Mouse (Mus musculus) neutrophil, adult 5-6 weeks (primary cell): Measurements from ENCODE around the gene Sh3pxd2b. TPM values are rescaled to one million over a fixed set of nuclear protein-coding genes. Genes with fewer than 3 reads are reported as not detected.

ENCODE experiments used
- ATAC-seq: fragments of 151-379, 151-347 bp; 2 replicates; pipeline ENCODE4 v1.8.0; 2017; ENCODE audit warnings: mild to moderate bottlenecking, moderate TSS enrichment; ENCODE audit not compliant: insufficient number of reproducible peaks, poor library complexity, low FRiP score, severe bottlenecking; ENCODE audit errors: extremely low read depth
- total RNA-seq: library from RNA; stranded (forward); fragments of 200-1000 nt; gene quantifications from 2 replicates; pipeline ENCODE4 v1.2.3, GENCODE M21; 2017

The Sh3pxd2b gene
- total RNA-seq, 1 experiment from 2014 or later: 0.23 TPM

DNA sequence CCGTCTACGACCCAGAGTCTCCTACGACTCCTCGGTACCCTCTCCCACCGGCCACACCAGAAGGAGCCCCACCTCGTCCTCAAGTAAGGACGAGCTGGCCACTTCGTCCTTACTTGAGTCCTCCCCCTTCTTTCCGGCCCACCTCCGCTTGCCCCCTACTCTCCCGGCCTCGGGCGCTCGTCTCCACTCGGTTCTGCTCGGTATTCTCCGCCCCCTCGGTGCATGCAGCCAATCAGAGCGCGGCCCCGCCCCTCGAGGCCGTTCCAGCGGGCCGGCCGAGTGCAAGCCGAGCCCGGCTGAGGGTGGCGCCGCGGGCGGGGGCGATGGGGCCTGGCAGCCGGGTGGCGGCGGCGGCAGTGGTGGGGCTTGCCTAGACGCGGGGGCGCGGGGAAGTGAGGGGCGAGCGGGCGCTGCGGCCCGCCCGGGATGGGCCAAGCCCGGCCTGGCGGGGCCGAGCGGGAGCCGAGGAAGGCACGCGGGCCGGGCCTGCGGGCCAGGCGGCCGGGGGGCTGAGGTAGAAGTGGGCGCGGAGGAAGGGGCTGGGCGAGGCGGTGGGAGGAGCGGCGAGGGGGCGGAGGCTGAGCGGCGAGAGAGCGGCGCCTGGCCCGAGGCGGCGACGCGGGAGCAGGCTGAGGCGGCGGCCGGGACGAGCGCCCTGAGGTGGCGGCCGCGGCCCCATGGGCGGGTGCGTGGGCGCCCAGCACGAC, 107.3 kb downstream of the Sh3pxd2b start, which contains the start of gene Ubtd2:
Ubtd2 (plus strand) TSS at position 571 of the 707 bp plus-strand sequence.
- ATAC-seq: peak; percentile 81

DNA sequence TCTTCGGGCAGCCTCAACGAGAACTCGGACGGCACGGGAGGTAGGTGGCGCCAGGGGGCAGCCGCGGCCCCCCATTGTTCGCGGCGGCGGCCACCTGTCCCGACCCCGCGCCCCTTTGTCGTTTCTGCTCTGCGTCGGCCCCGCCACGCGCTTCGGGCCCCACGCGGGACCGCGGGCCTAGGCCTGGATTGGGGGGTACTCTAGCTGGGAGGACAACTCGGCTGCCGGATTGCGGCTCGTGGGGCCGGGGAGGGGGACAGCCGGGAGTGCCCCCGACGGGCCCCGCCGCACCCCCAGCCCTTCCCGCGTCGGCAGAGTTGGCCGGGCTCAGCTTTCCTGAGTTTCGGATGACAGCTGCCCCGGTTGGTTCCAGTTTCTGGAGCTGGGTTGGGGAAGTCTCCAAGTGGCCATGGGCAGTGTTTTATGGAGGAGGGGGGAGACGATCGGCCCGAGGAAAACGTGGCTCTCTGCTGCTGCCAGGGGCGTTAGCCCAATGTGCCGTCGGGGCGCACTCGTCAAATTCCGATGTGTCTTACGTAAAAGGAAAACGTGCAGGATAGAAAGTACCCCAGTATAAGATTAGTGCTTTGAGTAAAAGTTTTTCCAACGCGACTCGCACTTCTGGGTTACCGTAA, 108.0 kb downstream of the Sh3pxd2b start:
- no peak; the same call in 1 of the 2 replicates for ATAC-seq

DNA sequence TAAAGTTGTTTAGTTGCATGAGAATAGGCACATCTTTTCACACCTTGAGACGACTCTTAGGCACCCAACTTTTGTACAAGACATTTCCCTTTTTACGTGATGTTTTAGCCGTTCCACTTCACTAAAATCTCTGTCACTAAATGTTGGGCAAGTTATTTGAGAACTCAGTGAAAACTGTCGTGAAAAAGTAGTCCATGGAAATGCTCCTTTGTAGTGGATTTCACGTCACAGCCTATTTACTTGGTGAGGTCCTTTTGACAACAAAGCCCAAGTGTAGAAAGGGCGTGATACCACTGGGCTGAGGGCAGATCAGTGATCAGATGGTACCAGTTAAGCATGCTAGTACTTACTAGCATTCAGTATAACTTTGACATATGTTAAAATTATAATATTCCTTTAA, 108.7 kb downstream of the Sh3pxd2b start:
- no peak for ATAC-seq

DNA sequence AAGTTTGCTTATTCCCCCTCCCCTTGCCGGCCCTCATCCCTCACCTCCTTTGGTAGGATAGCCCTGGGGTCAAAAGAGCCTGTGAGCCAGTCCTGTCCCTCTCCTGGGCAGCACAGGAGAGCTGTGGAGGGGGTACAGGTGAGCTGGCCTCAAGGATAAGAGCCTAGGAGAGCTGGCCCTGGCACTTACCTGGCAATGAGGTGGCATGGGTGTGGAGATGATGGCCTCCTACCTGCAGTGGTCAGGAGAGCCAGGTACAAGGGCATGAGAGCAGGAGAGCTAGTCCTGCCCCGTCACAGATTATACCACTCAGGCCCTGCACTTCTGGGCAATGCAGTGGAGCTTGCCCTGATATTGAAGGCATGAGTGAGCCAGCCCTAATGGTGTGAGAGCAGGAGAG, 116.7 kb downstream of the Sh3pxd2b start:
- ATAC-seq: no peak

DNA sequence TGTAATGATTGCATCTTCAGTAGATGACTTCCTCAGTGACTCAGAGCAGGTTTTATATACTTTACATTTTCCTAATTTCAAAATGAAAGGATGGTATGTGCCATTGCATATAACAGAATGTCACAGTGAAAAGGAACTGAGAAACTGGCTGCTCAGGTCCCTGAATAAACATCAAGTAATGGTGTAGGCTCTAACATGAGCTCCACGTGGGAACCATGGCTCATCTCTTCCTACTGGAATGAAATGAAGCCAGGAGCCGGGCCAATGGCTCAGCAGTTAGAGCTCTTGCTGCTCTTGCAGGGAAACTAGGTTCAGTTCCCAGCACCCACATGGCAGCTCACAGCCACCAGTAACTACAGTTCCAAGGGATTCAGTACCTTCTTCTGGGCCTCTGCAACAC, 124.3 kb downstream of the Sh3pxd2b start:
- ATAC-seq: no peak

DNA sequence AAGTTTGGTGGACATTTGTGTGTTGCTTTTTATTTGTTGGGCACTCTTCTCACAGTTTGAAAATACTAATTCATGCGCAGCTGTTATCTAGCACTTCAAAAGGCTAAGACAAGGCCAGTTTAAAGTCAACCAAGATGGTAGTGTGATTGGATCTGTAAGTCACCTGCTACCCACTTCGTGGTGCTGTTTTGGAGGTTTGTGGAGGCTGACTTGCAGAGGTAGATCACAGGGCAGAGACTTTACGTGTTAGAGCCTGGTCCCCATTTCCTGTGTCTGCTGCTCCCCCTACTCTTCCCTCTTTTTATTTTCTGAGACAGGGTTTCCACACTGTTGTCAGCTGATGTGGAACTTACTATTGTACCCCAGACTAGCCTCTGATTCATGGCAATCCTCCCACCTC, 127.1 kb downstream of the Sh3pxd2b start:
- no peak for ATAC-seq

DNA sequence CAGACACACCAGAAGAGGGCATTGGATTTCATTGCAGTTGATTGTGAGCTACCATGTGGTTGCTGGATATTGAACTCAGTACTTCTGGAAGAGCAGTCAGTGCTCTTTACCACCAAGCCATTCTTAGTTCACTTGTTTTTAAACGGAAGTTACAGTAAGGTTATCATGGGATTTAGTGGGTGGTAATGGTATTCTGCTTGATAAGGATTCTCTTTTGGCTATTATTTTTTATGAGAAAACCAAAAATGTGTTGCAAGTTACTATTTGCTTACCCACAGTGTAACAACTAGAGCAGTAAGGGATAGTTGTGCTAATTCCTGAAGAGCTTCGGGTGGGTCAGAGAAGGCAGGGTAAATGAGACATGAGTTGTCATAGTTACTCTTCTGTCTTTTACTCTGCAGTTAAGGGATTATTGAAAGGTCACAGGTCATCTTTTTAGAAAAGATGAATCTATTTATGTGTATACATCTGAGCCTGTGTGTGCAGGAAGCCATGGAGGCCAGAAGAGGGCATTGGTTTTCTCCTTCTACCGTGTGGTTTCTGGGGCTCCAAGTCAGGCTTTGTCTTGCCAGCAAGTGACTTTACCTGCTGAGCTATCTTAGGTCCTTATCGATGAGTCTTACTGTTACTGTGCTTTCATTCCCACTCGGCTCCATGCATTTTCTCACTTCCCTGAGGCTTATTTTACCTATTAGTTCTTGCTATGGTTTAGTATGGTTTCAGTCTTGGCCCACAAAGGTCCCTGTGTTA, 128.0 kb downstream of the Sh3pxd2b start:
- no peak for ATAC-seq

Other genes starting within 250 kb of the Sh3pxd2b start
- 12.8 and 15.0 TPM in 2 replicates for gene Il9r, start 147.5 kb upstream of the Sh3pxd2b start, total RNA-seq
- gene Snrnp25, start 142.4 kb upstream of the Sh3pxd2b start, total RNA-seq: 13.7 and 25.4 TPM in 2 replicates
- 3.6 and 4.7 TPM in 2 replicates for gene Rhbdf1, start 125.5 kb upstream of the Sh3pxd2b start, total RNA-seq
- gene Mpg, start 121.3 kb upstream of the Sh3pxd2b start, total RNA-seq: 14.1 and 15.0 TPM in 2 replicates
- 33.8 and 35.5 TPM in 2 replicates for gene Nprl3, start 80.1 kb upstream of the Sh3pxd2b start, total RNA-seq
- gene Hba-x, start 71.4 kb upstream of the Sh3pxd2b start, total RNA-seq: not detected in 2 replicates
- gene Hba-a1, start 64.3 kb upstream of the Sh3pxd2b start, total RNA-seq: 3,990 and 4,153 TPM in 2 replicates
- gene Hbq1b, start 60.9 kb upstream of the Sh3pxd2b start, total RNA-seq: 1.2 TPM in 1 of 2 replicates, not detected in the other
- 33,715 and 35,496 TPM in 2 replicates for gene Hba-a2, start 51.3 kb upstream of the Sh3pxd2b start, total RNA-seq
- 0.98 TPM in 1 of 2 replicates, not detected in the other for gene Hbq1a, start 47.8 kb upstream of the Sh3pxd2b start, total RNA-seq
- gene Ubtd2, start 107.5 kb downstream of the Sh3pxd2b start, total RNA-seq: 2.0 and 6.9 TPM in 2 replicates
- gene Efcab9, start 184.3 kb downstream of the Sh3pxd2b start, total RNA-seq: 4.5 and 4.9 TPM in 2 replicates
- gene Stk10, start 185.5 kb downstream of the Sh3pxd2b start, total RNA-seq: 193 and 200 TPM in 2 replicates